Mouse (Mus musculus): ENCODE results near the gene Smarcc1. TPM values are rescaled to one million over a fixed set of nuclear protein-coding genes. Genes with fewer than 3 reads are reported as not detected.
"Not testable (repeated sequence)": the region's sequence is repeated elsewhere in the genome, so short reads cannot be mapped to it uniquely, and the experiment has no call there.

Gene Smarcc1
- total RNA-seq (2021), result 10 to 100 TPM; 63.1 to 72.3 TPM
- long read RNA-seq, experiment 1, full-length matches to known transcripts, result 21 of 47 reads
- long read RNA-seq, experiment 1, partial matches to known transcripts, result 6 of 47 reads
- long read RNA-seq, experiment 1, other reads (novel, unspliced or antisense), result 20 of 47 reads
- long read RNA-seq, experiment 2, full-length matches to known transcripts, result 36 of 65 reads
- long read RNA-seq, experiment 2, partial matches to known transcripts, result 24 of 65 reads
- long read RNA-seq, experiment 2, other reads (novel, unspliced or antisense), result 5 of 65 reads

GRCm38 (mm10) chr9:110116977-110117778, at the start of gene Smarcc1:
Smarcc1 (plus strand) TSS chr9:110117708.
- peak; percentile 79 to 89 for DNase-seq (ENCODE audit: low spot score in 2 of 2)

GRCm38 (mm10) chr9:110068745-110069144, 48.8 kb upstream of the Smarcc1 start:
- no peak for DNase-seq (ENCODE audit: low spot score in 2 of 2)

- DNase-seq (ENCODE audit: low spot score in 2 of 2), result no peak
Observed at GRCm38 (mm10) chr9:110070358-110070757, 47.1 kb upstream of the Smarcc1 start.

GRCm38 (mm10) chr9:110071011-110071410, 46.5 kb upstream of the Smarcc1 start:
- DNase-seq (ENCODE audit: low spot score in 2 of 2), result no peak

- peak in 1 of 2 experiments; percentile 71 for DNase-seq (ENCODE audit: low spot score in 2 of 2)
Observed at GRCm38 (mm10) chr9:110071843-110072242, 45.7 kb upstream of the Smarcc1 start.

- not testable (repeated sequence) for DNase-seq (ENCODE audit: low spot score in 2 of 2)
Observed at GRCm38 (mm10) chr9:110076468-110076867, 41.0 kb upstream of the Smarcc1 start.

GRCm38 (mm10) chr9:110081066-110081465, 36.4 kb upstream of the Smarcc1 start:
- no peak for DNase-seq (ENCODE audit: low spot score in 2 of 2)

GRCm38 (mm10) chr9:110084201-110084964, 33.1 kb upstream of the Smarcc1 start:
- DNase-seq (ENCODE audit: low spot score in 2 of 2), result peak in 1 of 2 experiments; percentile 55

GRCm38 (mm10) chr9:110085693-110086092, 31.8 kb upstream of the Smarcc1 start:
- no peak for DNase-seq (ENCODE audit: low spot score in 2 of 2)

- DNase-seq (ENCODE audit: low spot score in 2 of 2), result no peak
Observed at GRCm38 (mm10) chr9:110093303-110093702, 24.2 kb upstream of the Smarcc1 start.

GRCm38 (mm10) chr9:110094761-110095160, 22.7 kb upstream of the Smarcc1 start:
- DNase-seq (ENCODE audit: low spot score in 2 of 2), result no peak

GRCm38 (mm10) chr9:110097791-110098190, 19.7 kb upstream of the Smarcc1 start:
- DNase-seq (ENCODE audit: low spot score in 2 of 2), result no peak

- peak; percentile 85 to 90 for DNase-seq (ENCODE audit: low spot score in 2 of 2)
Observed at GRCm38 (mm10) chr9:110100627-110101600, 16.6 kb upstream of the Smarcc1 start.

- no peak for DNase-seq (ENCODE audit: low spot score in 2 of 2)
Observed at GRCm38 (mm10) chr9:110116353-110116976, 1.0 kb upstream of the Smarcc1 start.

- DNase-seq (ENCODE audit: low spot score in 2 of 2), result no peak
Observed at GRCm38 (mm10) chr9:110117779-110118139, 251 bp downstream of the Smarcc1 start, which contains the start of gene Dhx30. Dhx30 (minus strand) TSS chr9:110117830.

- DNase-seq (ENCODE audit: low spot score in 2 of 2), result no peak
Observed at GRCm38 (mm10) chr9:110118249-110118648, 741 bp downstream of the Smarcc1 start.

GRCm38 (mm10) chr9:110121424-110121823, 3.9 kb downstream of the Smarcc1 start:
- DNase-seq (ENCODE audit: low spot score in 2 of 2), result no peak

GRCm38 (mm10) chr9:110123322-110123721, 5.8 kb downstream of the Smarcc1 start:
- no peak for DNase-seq (ENCODE audit: low spot score in 2 of 2)

- not testable (repeated sequence) for DNase-seq (ENCODE audit: low spot score in 2 of 2)
Observed at GRCm38 (mm10) chr9:110124008-110124540, 6.6 kb downstream of the Smarcc1 start.

Data from gastrocnemius, postnatal 4 days (tissue).